Mouse (Mus musculus): ENCODE data around the gene Clec18a.
"Not testable (repeated sequence)": the region's sequence is repeated elsewhere in the genome, so short reads cannot be mapped to it uniquely, and the experiment has no call there.

The Clec18a gene

GRCm38 (mm10) chr8:111055661-111056060 lies 36.6 kb downstream of the Clec18a start:
- no peak for DNase-seq

GRCm38 (mm10) chr8:111055031-111055634 lies 37.1 kb downstream of the Clec18a start:
- peak; percentile 17 for DNase-seq

- DNase-seq = no peak
Observed at GRCm38 (mm10) chr8:111053827-111054518, 38.3 kb downstream of the Clec18a start.

GRCm38 (mm10) chr8:111049106-111049505 lies 43.1 kb downstream of the Clec18a start:
- DNase-seq = no peak

- DNase-seq = no peak
Observed at GRCm38 (mm10) chr8:111048694-111049093, 43.5 kb downstream of the Clec18a start.

GRCm38 (mm10) chr8:111044003-111044734 lies 48.1 kb downstream of the Clec18a start:
- no peak for DNase-seq

- no peak for DNase-seq
Observed at GRCm38 (mm10) chr8:111042546-111042945, 49.7 kb downstream of the Clec18a start.

GRCm38 (mm10) chr8:111036591-111036990 lies 55.6 kb downstream of the Clec18a start:
- no peak for DNase-seq

GRCm38 (mm10) chr8:111034276-111034675 lies 58.0 kb downstream of the Clec18a start:
- DNase-seq = peak; percentile 38

GRCm38 (mm10) chr8:111033482-111034215 lies 58.6 kb downstream of the Clec18a start:
- peak; percentile 98 for DNase-seq

- DNase-seq = no peak
Observed at GRCm38 (mm10) chr8:111032916-111033315, 59.3 kb downstream of the Clec18a start, which contains the start of gene Aars. Gene Aars, plus strand, starts transcription at chr8:111033144.

GRCm38 (mm10) chr8:111031572-111031971 lies 60.7 kb downstream of the Clec18a start, which contains the start of gene Ddx19b:
Gene Ddx19b, minus strand, starts transcription at chr8:111031751.
- no peak for DNase-seq

- no peak for DNase-seq
Observed at GRCm38 (mm10) chr8:111030045-111030444, 62.2 kb downstream of the Clec18a start.

GRCm38 (mm10) chr8:111029589-111029988 lies 62.6 kb downstream of the Clec18a start:
- no peak for DNase-seq

GRCm38 (mm10) chr8:111027391-111027937 lies 64.8 kb downstream of the Clec18a start:
- DNase-seq = peak; percentile 78

- not testable (repeated sequence) for DNase-seq
Observed at GRCm38 (mm10) chr8:111026609-111027008, 65.6 kb downstream of the Clec18a start.

GRCm38 (mm10) chr8:111010230-111010991 lies 81.8 kb downstream of the Clec18a start:
- DNase-seq = not testable (repeated sequence)

Measured in cerebellum, adult 11 months (tissue).